Comparison of ENCODE assay signal across 11 mouse cellular contexts in the genomic region with DNA sequence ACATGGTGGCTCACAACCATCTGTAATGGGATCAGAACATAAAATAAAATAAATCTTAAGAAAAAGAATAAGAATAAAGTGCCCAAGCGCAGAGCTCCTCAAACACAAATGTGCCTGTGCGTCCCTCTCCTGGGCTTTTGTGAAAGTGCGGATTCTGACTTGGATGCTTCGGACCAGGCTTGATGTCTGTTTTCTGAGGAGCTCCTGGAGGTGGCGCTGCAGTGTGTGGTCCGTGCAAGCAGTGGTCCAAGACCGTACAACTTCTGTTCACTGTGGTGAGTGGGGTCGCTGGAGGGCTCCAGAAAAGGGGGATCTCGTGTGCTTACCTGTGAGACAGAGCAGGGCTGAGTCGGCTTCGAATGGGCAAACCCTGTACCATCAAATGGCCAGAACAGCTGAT. TPM values are rescaled to one million over a fixed set of nuclear protein-coding genes. Genes with fewer than 3 reads are reported as not detected.
DNase-seq lines count a peak whose midpoint lies in the region; ATAC-seq lines count a peak whose summit lies in the region.
"Had no signal": no experiment of that assay in that cellular context is flagged by ENCODE, and none has a peak within 500 bp of the region (broad histone marks: within the 10 kb centered on the region; RNA-seq: fewer than 3 reads in every experiment).

No protein-coding gene starts in this region.

- DNase-seq in hindbrain, embryonic 10.5 days (ENCODE audit: low spot score): peak; percentile 21
- DNase-seq in midbrain, embryonic 14.5 days: peak; percentile 21
- peak; percentile 81 for DNase-seq in ZHBTc4 (ENCODE audit: low read depth, low spot score)
- DNase-seq in limb, embryonic 10.5 days (ENCODE audit: low spot score): peak; percentile 32
- no peak for DNase-seq in left cerebral cortex, adult 11 months (ENCODE audit: low spot score)
- DNase-seq in cerebellum, postnatal 25 days: no peak
- DNase-seq: heart, postnatal 4 days; lung, postnatal 36 days had no signal

- H3K27me3 ChIP-seq in hindbrain, embryonic 10.5 days (ENCODE audit: insufficient read depth, poor library complexity, severe bottlenecking): no peaks in the 10 kb centered on the region
- no peaks in the 10 kb centered on the region for H3K27me3 ChIP-seq in hindbrain, embryonic 16.5 days (replicated peaks; ENCODE audit: control insufficient read depth, insufficient read depth, low read length)
- no peaks in the 10 kb centered on the region for H3K27me3 ChIP-seq in midbrain, embryonic 14.5 days (ENCODE audit: control insufficient read depth, insufficient read depth, low read length)
- H3K27me3 ChIP-seq in midbrain, embryonic 13.5 days: no peaks in the 10 kb centered on the region
- H3K27me3 ChIP-seq in limb, embryonic 10.5 days (ENCODE audit: low read depth, poor library complexity, severe bottlenecking): no peaks in the 10 kb centered on the region
- H3K27me3 ChIP-seq: neural tube, embryonic 13.5 days had no signal

- no peak overlapping the region for H3K27ac ChIP-seq in hindbrain, embryonic 10.5 days
- no peak overlapping the region for H3K27ac ChIP-seq in hindbrain, embryonic 16.5 days (ENCODE audit: low read depth, low read length)
- no peak overlapping the region for H3K27ac ChIP-seq in midbrain, embryonic 14.5 days (replicated peaks; ENCODE audit: low read depth, low read length)
- H3K27ac ChIP-seq in midbrain, embryonic 13.5 days: no peak overlapping the region
- H3K27ac ChIP-seq in limb, embryonic 10.5 days: no peak overlapping the region
- H3K27ac ChIP-seq: neural tube, embryonic 13.5 days had no signal

- H3K4me3 ChIP-seq in hindbrain, embryonic 10.5 days: no peak overlapping the region
- no peak overlapping the region for H3K4me3 ChIP-seq in hindbrain, embryonic 16.5 days (ENCODE audit: low read length)
- no peak overlapping the region for H3K4me3 ChIP-seq in midbrain, embryonic 14.5 days (replicated peaks; ENCODE audit: low read depth, low read length)
- no peak overlapping the region for H3K4me3 ChIP-seq in midbrain, embryonic 13.5 days (replicated peaks)
- no peak overlapping the region for H3K4me3 ChIP-seq in limb, embryonic 10.5 days
- H3K4me3 ChIP-seq: neural tube, embryonic 13.5 days had no signal

- no peak overlapping the region for H3K9ac ChIP-seq in hindbrain, embryonic 16.5 days (ENCODE audit: low read depth, low read length)
- H3K9ac ChIP-seq in midbrain, embryonic 14.5 days (replicated peaks; ENCODE audit: low read length): no peak overlapping the region
- H3K9ac ChIP-seq in midbrain, embryonic 13.5 days (replicated peaks): no peak overlapping the region
- H3K9ac ChIP-seq: neural tube, embryonic 13.5 days had no signal

- ATAC-seq in hindbrain, embryonic 16.5 days: no peak
- no peak for ATAC-seq in midbrain, embryonic 14.5 days (ENCODE audit: low FRiP score, low TSS enrichment)
- no peak for ATAC-seq in midbrain, embryonic 13.5 days

- no peaks in the 10 kb centered on the region for H3K36me3 ChIP-seq in hindbrain, embryonic 10.5 days
- H3K36me3 ChIP-seq in hindbrain, embryonic 16.5 days (ENCODE audit: control insufficient read depth, insufficient read depth, low read length): no peaks in the 10 kb centered on the region
- H3K36me3 ChIP-seq in midbrain, embryonic 14.5 days (ENCODE audit: control insufficient read depth, insufficient read depth, low read length): no peaks in the 10 kb centered on the region
- no peaks in the 10 kb centered on the region for H3K36me3 ChIP-seq in midbrain, embryonic 13.5 days
- no peaks in the 10 kb centered on the region for H3K36me3 ChIP-seq in limb, embryonic 10.5 days
- H3K36me3 ChIP-seq: neural tube, embryonic 13.5 days had no signal

- H3K9me3 ChIP-seq in hindbrain, embryonic 10.5 days: no peaks in the 10 kb centered on the region
- H3K9me3 ChIP-seq in hindbrain, embryonic 16.5 days (ENCODE audit: control insufficient read depth, low read length): no peaks in the 10 kb centered on the region
- no peaks in the 10 kb centered on the region for H3K9me3 ChIP-seq in midbrain, embryonic 14.5 days (ENCODE audit: control insufficient read depth, low read length)
- no peaks in the 10 kb centered on the region for H3K9me3 ChIP-seq in midbrain, embryonic 13.5 days
- no peaks in the 10 kb centered on the region for H3K9me3 ChIP-seq in limb, embryonic 10.5 days (replicated peaks)
- H3K9me3 ChIP-seq: neural tube, embryonic 13.5 days had no signal

- WGBS in hindbrain, embryonic 10.5 days: 33% methylated on average over 11 of the region's 11 CpGs
- WGBS in hindbrain, embryonic 16.5 days: 40% methylated on average over 11 of the region's 11 CpGs
- 33% methylated on average over 11 of the region's 11 CpGs for WGBS in midbrain, embryonic 14.5 days
- 37% methylated on average over 11 of the region's 11 CpGs for WGBS in midbrain, embryonic 13.5 days
- 46% methylated on average over 11 of the region's 11 CpGs for WGBS in limb, embryonic 10.5 days

- H3K4me2 ChIP-seq in hindbrain, embryonic 16.5 days (ENCODE audit: low read length): no peak overlapping the region
- H3K4me2 ChIP-seq in midbrain, embryonic 14.5 days (ENCODE audit: low read length): no peak overlapping the region
- H3K4me2 ChIP-seq in midbrain, embryonic 13.5 days (replicated peaks): no peak overlapping the region
- H3K4me2 ChIP-seq: neural tube, embryonic 13.5 days had no signal

- H3K4me1 ChIP-seq in hindbrain, embryonic 10.5 days (replicated peaks): no peaks in the 10 kb centered on the region
- no peaks in the 10 kb centered on the region for H3K4me1 ChIP-seq in hindbrain, embryonic 16.5 days (ENCODE audit: control insufficient read depth, insufficient read depth, low read depth, low read length)
- no peaks in the 10 kb centered on the region for H3K4me1 ChIP-seq in midbrain, embryonic 14.5 days (ENCODE audit: control insufficient read depth, insufficient read depth, low read length)
- H3K4me1 ChIP-seq in midbrain, embryonic 13.5 days (replicated peaks): no peaks in the 10 kb centered on the region
- no peaks in the 10 kb centered on the region for H3K4me1 ChIP-seq in limb, embryonic 10.5 days
- H3K4me1 ChIP-seq: neural tube, embryonic 13.5 days had no signal

RNA-seq across cellular contexts. Expression of gene Atoh7, which starts 25.9 kb away (rescaled TPM):
- polyA plus RNA-seq in hindbrain, embryonic 10.5 days (2016; fragmentation: Nextera tagmentation; extraction: Ambion mirVana): 0.16 and 0.41 TPM in 2 replicates
- polyA plus RNA-seq in hindbrain, embryonic 16.5 days (2015; fragmentation: Nextera tagmentation; extraction: Ambion mirVana): 3.0 TPM in 2 replicates
- polyA plus RNA-seq in midbrain, embryonic 14.5 days (2014; fragmentation: Nextera tagmentation; extraction: Ambion mirVana): 1.4 and 2.5 TPM in 2 replicates
- polyA plus RNA-seq in midbrain, embryonic 13.5 days (2015; fragmentation: Nextera tagmentation; extraction: Ambion mirVana): 1.1 and 1.3 TPM in 2 replicates
- polyA plus RNA-seq in limb, embryonic 10.5 days (2016; fragmentation: Nextera tagmentation; extraction: Ambion mirVana): 0.14 TPM in 2 replicates

Comparison
In these comparisons a context has a peak if more than half of its experiments do, and no peak if none do; other contexts are left out.
1. DNase-seq: peak in hindbrain, embryonic 10.5 days (single experiment), midbrain, embryonic 14.5 days (single experiment), ZHBTc4 (single experiment) and limb, embryonic 10.5 days (single experiment); none in left cerebral cortex, adult 11 months (single experiment) and cerebellum, postnatal 25 days (0 of 2).